Comparison of ENCODE assay signal across 22 mouse cellular contexts in genomic region chr3:116784811-116785210, GRCm38 (mm10). TPM values are rescaled to one million over a fixed set of nuclear protein-coding genes. Genes with fewer than 3 reads are reported as not detected.
A peak's percentile ranks its signal among the peaks of the same experiment; 100 is the strongest.
DNase-seq lines count a peak whose midpoint lies in the region; ATAC-seq lines count a peak whose summit lies in the region.
"Had no signal": no experiment of that assay in that cellular context is flagged by ENCODE, and none has a peak within 500 bp of the region (broad histone marks: within the 10 kb centered on the region; RNA-seq: fewer than 3 reads in every experiment).

No protein-coding gene starts in this region.

- peak; percentile 73 for ATAC-seq in kidney, embryonic 15.5 days (replicated peaks; ENCODE audit: low FRiP score)
- ATAC-seq: CD4-positive, CD25-positive, alpha-beta regulatory T cell, adult 4 months; forebrain, embryonic 13.5 days; forebrain, postnatal 0 days; hindbrain, embryonic 16.5 days; inflammation-experienced regulatory T-cells, adult 6 months had no signal

- H3K4me2 ChIP-seq in kidney, embryonic 15.5 days = no peak overlapping the region
- H3K4me2 ChIP-seq: forebrain, embryonic 13.5 days; hindbrain, embryonic 12.5 days had no signal

- H3K4me3 ChIP-seq in kidney, embryonic 15.5 days (replicated peaks) = no peak overlapping the region
- H3K4me3 ChIP-seq: embryonic facial prominence, embryonic 10.5 days; forebrain, embryonic 13.5 days; hindbrain, embryonic 12.5 days had no signal

- 66% methylated on average over 8 of the region's 8 CpGs for WGBS in kidney, embryonic 15.5 days

- H3K9me3 ChIP-seq in kidney, embryonic 15.5 days (replicated peaks) = no peaks in the 10 kb centered on the region
- H3K9me3 ChIP-seq: embryonic facial prominence, embryonic 10.5 days; forebrain, embryonic 13.5 days; G1E; hindbrain, embryonic 12.5 days had no signal

- peak; percentile 68 for DNase-seq in gastrocnemius, adult 18-20 months (ENCODE audit: low spot score)
- DNase-seq in gastrocnemius, postnatal 10 days = no peak
- DNase-seq in kidney, adult 18-20 months = no peak
- peak; percentile 51 for DNase-seq in gastrocnemius, adult 8-10 months (ENCODE audit: low spot score in 2 of 2)
- DNase-seq in skeletal muscle tissue, adult 2 months (ENCODE audit: low read depth, low spot score) = peak; percentile 68
- DNase-seq in ovary, postnatal 36 days (ENCODE audit: low spot score) = no peak
- DNase-seq: adrenal gland, adult 8-10 months; adrenal gland, postnatal 36 days; B cell, adult 2 months; cerebellum, adult 2 months; cerebellum, postnatal 10 days; forebrain, postnatal 0 days; heart, postnatal 10 days; heart, postnatal 4 days had no signal

- 0 out of 2 replicates have a peak, but pooled peaks cover 3% of the 10 kb centered on the region for H3K4me1 ChIP-seq in kidney, embryonic 15.5 days
- H3K4me1 ChIP-seq: embryonic facial prominence, embryonic 10.5 days; forebrain, embryonic 13.5 days; hindbrain, embryonic 12.5 days had no signal

- H3K27me3 ChIP-seq in kidney, embryonic 15.5 days = no peaks in the 10 kb centered on the region
- H3K27me3 ChIP-seq: forebrain, embryonic 13.5 days; hindbrain, embryonic 12.5 days had no signal

- no peak overlapping the region for H3K9ac ChIP-seq in kidney, embryonic 15.5 days
- H3K9ac ChIP-seq: forebrain, embryonic 13.5 days; forebrain, postnatal 0 days; hindbrain, embryonic 12.5 days had no signal

- peaks cover 71% of the 10 kb centered on the region for H3K36me3 ChIP-seq in kidney, embryonic 15.5 days

- H3K27ac ChIP-seq in kidney, embryonic 15.5 days = 0 out of 2 replicates have a peak overlapping the region, but pooled peaks have one; percentile 63
- H3K27ac ChIP-seq: embryonic facial prominence, embryonic 10.5 days; forebrain, embryonic 13.5 days; hindbrain, embryonic 12.5 days had no signal

RNA-seq across cellular contexts. Expression of gene Agl, which starts 23.2 kb away (rescaled TPM):
- total RNA-seq in gastrocnemius, adult 18-20 months (2021) = 100 to 1,000 TPM; 606 to 681 TPM
- total RNA-seq in gastrocnemius, postnatal 10 days (2021) = 100 to 1,000 TPM; 369 to 472 TPM
- polyA plus RNA-seq in kidney, embryonic 15.5 days (2015; fragmentation: Nextera tagmentation; extraction: Ambion mirVana) = 20.6 and 21.3 TPM in 2 replicates
- 100 to 1,000 TPM; 785 to 946 (median 837) TPM for total RNA-seq in gastrocnemius, adult 8-10 months (2022)

Comparison
In these comparisons a context has a peak if more than half of its experiments do, and no peak if none do; other contexts are left out.
1. DNase-seq: peak in gastrocnemius, adult 18-20 months (single experiment), gastrocnemius, adult 8-10 months (2 of 2) and skeletal muscle tissue, adult 2 months (single experiment); none in gastrocnemius, postnatal 10 days (single experiment), kidney, adult 18-20 months (single experiment) and ovary, postnatal 36 days (single experiment).